Mouse (Mus musculus): Measurements from ENCODE around the gene Mrps15. TPM values are rescaled to one million over a fixed set of nuclear protein-coding genes. Genes with fewer than 3 reads are reported as not detected.

Mrps15 gene
- polyA plus RNA-seq (2015; fragmentation: Nextera tagmentation; extraction: Ambion mirVana) = 128 and 137 TPM in 2 replicates

DNA sequence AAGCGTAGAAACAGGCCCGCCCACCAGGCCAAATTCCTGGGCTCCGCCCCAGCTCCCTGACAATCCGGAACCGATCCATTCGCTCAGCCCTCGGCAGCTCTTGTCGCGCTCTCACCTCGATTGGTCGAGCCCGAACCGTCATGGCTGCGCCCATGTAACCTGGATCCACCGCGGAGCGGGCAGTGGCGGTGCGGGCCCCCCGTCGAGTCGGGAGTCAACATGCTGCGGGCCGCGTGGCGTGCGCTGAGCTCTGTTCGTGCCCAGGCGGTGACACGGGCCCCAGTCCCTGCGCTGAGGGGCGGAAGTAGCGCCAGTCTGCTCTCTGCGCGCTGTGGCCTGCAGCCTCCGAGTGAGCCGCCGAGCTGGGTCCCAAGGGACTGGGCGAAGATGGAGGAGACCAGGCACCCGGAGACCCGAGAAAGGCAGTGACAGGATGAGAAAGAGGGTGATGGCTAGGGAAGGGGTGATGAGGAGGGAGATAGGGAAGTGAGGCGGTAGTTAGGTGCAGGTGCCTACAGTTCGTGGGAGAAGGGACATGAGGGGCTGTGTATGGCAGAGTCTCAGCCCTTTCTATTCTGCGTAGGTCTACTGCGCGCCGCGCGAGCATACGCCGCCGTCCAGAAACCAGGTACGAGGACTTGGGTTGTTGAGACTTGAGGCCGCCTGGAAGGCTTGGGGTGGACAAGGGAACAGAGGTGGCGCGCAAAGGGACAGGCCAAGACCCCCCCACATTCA, at the start of gene Mrps15:
TSS of gene Mrps15 (plus strand) at position 75 of the 735 bp plus-strand sequence.
- Histone ChIP-seq H3K9ac (peak within 1 kb of the TSS; percentile 82), H3K4me2 (replicated peaks) (peak within 1 kb of the TSS; percentile 89), H3K27me3 (no peaks in the 10 kb centered on the region), H3K9me3 (replicated peaks) (no peaks in the 10 kb centered on the region), H3K27ac (replicated peaks) (peak within 1 kb of the TSS; percentile 83), H3K4me1 (peaks cover 13% of the 10 kb centered on the region), H3K4me3 (replicated peaks) (peak within 1 kb of the TSS; percentile 96), H3K36me3 (peaks cover 29% of the 10 kb centered on the region)
- peak; percentile 92 for ATAC-seq (ENCODE audit: insufficient number of reproducible peaks, low FRiP score, low TSS enrichment, low read depth)
- WGBS = under 1% methylated on average over 56 of the region's 56 CpGs

DNA sequence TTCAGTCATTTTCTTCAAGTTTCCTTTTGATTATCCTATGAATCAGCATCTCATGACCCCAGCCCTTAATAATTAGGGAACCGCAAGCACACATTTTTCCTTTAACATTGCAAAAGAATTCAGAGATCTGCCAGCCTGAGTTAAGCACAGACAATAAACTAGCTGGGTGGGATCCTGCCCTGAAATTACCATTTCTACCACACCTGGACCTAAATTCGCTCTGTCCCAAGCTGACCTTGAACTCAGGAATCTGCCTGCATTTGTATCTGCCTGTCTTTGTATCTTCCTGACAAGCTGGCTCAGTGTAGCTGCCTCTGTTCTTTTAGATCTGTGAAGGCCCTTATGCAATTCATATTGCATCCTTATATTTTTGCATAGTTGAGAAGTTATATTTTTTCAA, 48.9 kb upstream of the Mrps15 start:
- WGBS = 82% methylated on average over 2 of the region's 2 CpGs
- Histone ChIP-seq H3K9ac (no peak overlapping the region), H3K4me3 (replicated peaks) (no peak overlapping the region), H3K4me2 (replicated peaks) (no peak overlapping the region), H3K36me3 (no peaks in the 10 kb centered on the region), H3K9me3 (replicated peaks) (no peaks in the 10 kb centered on the region), H3K27me3 (no peaks in the 10 kb centered on the region), H3K4me1 (no peaks in the 10 kb centered on the region), H3K27ac (replicated peaks) (no peak overlapping the region)
- no peak for ATAC-seq (ENCODE audit: insufficient number of reproducible peaks, low FRiP score, low TSS enrichment, low read depth)

DNA sequence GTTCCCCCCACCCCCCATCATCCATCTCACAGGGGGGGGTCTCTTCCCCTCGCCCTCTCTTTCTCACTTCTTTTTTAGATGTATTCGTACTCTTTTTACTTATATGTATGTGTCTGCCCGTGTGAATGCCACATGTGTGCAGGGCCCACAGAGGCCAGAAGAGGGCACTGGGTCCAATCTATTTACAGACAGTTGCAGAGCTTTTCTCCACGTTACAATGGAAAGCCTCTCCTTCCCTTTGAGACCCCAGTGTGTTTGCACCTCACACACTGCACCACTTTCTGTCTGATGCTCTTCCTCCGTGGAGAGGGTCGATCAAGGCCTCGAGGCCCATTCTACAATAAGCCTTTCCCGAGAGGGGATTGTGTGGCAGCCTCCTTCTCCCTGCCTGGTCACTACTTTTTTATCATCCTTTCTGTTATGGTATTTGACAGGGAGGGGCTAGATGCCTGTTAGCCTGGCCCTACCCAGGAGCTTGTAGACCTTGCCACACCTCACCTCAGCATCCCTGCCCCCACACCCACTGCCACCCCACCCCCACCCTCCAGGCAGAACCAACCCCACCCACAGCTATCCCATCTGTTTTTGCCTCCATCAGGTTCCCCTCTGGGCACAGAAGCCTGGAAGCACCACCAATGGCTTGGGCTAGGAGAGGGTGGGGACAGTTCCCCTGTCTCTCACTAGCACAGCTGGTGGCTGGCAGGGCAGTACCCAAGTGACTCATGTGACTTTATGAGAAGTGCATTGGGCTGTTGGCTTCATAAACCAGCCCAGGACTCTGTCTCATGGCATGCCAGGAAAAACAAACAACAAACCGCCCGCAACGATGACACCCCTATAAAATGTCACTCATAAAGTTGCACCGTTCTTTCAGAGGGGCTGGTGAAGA, 45.2 kb upstream of the Mrps15 start:
- Histone ChIP-seq H3K27me3 (no peaks in the 10 kb centered on the region), H3K9me3 (replicated peaks) (no peaks in the 10 kb centered on the region), H3K4me2 (replicated peaks) (no peak overlapping the region), H3K4me3 (replicated peaks) (no peak overlapping the region), H3K9ac (no peak overlapping the region), H3K36me3 (no peaks in the 10 kb centered on the region), H3K4me1 (no peaks in the 10 kb centered on the region), H3K27ac (replicated peaks) (no peak overlapping the region)
- WGBS = 85% methylated on average over 12 of the region's 12 CpGs
- ATAC-seq (ENCODE audit: insufficient number of reproducible peaks, low FRiP score, low TSS enrichment, low read depth) = no peak

DNA sequence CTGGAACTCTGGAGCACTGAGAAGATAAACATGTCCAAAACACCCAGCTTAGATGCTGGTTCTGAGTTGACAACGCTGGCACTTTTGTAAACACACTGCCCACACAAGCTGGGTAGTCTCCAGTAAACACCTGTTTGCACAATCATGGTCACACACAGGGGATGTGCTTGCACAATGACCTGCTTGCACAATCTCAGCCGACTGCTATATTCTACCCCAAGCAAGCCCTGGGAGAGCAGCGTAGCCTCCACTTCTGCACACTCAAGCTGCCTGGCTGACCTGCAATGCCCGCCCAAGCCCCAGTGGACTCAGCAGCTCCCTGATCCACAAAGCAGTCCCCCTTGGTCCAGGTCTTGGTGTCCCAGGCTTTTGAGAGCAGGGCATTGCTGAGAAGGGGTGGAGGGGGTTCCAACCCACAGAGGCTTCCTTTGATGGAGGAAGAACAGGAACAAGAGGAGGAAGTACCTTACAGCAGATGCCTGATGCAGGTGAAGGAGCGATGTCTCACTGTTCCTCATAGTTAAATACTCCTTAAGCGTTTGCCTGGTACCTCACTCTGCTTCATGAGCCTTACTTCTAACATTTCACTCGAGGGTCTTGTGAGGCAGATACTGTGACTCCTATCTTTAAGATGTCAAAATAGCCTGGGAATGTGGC, 28.9 kb upstream of the Mrps15 start:
- Histone ChIP-seq H3K36me3 (no peaks in the 10 kb centered on the region), H3K4me1 (no peaks in the 10 kb centered on the region), H3K27ac (replicated peaks) (no peak overlapping the region), H3K4me3 (replicated peaks) (no peak overlapping the region), H3K9me3 (replicated peaks) (no peaks in the 10 kb centered on the region), H3K4me2 (replicated peaks) (no peak overlapping the region), H3K9ac (no peak overlapping the region), H3K27me3 (no peaks in the 10 kb centered on the region)
- ATAC-seq (ENCODE audit: insufficient number of reproducible peaks, low FRiP score, low TSS enrichment, low read depth) = no peak
- 74% methylated on average over 7 of the region's 7 CpGs for WGBS

DNA sequence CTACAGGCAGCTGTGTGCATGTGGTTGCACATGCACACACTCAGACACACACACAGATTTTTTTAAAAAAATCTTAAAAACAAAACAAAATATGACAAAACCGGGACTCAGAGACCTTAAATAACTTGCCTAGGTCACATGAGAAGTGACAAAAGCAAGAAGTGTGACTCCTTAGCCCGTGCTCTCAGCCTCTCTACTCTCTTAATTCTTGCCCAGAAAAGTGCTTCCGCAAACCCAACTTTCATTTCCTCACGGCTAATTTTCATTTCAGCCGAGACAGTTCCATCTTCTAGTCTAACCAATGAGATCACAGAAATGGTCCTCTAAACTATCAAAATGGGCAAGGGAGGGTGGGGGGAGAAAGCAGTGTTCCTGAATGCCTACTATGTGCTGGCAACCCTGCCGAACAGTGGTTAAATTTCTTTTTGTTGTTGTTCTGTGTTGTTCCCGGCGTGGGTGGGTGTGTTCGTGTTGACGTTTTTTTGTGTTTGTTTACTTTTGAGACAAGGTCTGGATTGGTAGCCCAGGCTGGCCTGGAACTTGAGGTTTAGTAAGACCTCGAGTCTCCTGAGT, 27.7 kb upstream of the Mrps15 start:
- H3K9ac ChIP-seq = no peak overlapping the region
- H3K4me1 ChIP-seq = no peaks in the 10 kb centered on the region
- H3K4me2 ChIP-seq (replicated peaks) = no peak overlapping the region
- 71% methylated on average over 11 of the region's 11 CpGs for WGBS
- ATAC-seq (ENCODE audit: insufficient number of reproducible peaks, low FRiP score, low TSS enrichment, low read depth) = no peak
- H3K27me3 ChIP-seq = no peaks in the 10 kb centered on the region
- H3K27ac ChIP-seq (replicated peaks) = no peak overlapping the region
- H3K36me3 ChIP-seq = no peaks in the 10 kb centered on the region
- no peak overlapping the region for H3K4me3 ChIP-seq (replicated peaks)
- H3K9me3 ChIP-seq (replicated peaks) = no peaks in the 10 kb centered on the region

DNA sequence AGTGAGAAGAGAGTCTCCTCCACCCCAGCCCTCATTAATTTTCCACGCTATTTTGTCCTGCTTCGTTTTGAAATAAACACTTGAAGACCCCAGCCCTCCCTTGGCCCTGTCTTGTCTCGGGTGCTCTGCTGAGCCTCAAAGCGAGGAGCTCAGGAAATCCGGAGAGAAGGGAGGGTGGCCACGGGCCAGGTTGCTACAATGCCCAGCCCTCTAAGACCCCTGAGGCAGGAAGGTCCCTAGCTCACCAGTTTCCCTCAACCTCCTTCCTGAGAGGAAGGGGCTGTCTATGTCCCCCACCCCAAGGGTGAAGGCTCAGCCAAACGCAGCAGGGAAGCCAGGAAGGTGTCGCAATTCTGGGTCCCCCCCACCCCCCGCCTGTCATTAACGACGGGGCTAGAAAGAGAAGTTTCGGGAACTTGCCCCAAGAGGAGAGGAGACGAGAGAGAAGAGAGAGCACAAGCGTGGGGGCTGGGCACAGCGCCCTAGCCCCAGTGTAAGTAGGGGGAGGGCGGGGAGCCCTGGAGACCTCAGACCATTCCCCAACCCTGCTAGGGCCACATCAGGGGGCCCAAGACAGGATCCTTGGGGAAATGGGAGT, 22.3 kb upstream of the Mrps15 start, which contains the start of gene Csf3r:
TSS of gene Csf3r (plus strand) at position 248 of the 598 bp plus-strand sequence.
- Histone ChIP-seq H3K4me3 (replicated peaks) (no peak within 1 kb of the TSS), H3K4me2 (replicated peaks) (no peak within 1 kb of the TSS), H3K36me3 (no peaks in the 10 kb centered on the region), H3K27ac (replicated peaks) (no peak within 1 kb of the TSS), H3K9me3 (replicated peaks) (no peaks in the 10 kb centered on the region), H3K27me3 (no peaks in the 10 kb centered on the region), H3K4me1 (no peaks in the 10 kb centered on the region), H3K9ac (no peak within 1 kb of the TSS)
- WGBS = 41% methylated on average over 16 of the region's 16 CpGs
- ATAC-seq (ENCODE audit: insufficient number of reproducible peaks, low FRiP score, low TSS enrichment, low read depth) = no peak

DNA sequence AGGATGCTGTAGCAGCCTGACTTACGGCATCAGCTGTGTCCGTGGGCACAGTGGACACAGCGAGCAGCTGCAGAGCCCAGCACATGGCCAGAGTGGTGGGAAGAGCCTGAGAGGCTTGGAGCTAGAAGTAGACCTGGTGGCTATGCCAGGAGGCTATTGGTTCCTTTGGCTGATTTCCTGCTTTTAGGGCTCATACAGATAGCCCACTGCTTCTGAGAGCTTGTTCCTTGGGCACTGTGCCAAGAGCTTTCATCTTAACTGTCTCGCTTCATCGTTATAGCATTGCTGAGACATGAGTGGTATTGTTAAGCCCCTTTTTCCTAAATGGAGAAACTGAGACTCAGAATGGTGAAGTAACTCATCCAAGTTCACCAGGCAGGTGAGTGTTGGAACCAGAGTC, 20.9 kb upstream of the Mrps15 start:
- ATAC-seq (ENCODE audit: insufficient number of reproducible peaks, low FRiP score, low TSS enrichment, low read depth) = no peak
- Histone ChIP-seq H3K36me3 (no peaks in the 10 kb centered on the region), H3K4me1 (no peaks in the 10 kb centered on the region), H3K4me3 (replicated peaks) (no peak overlapping the region), H3K9ac (no peak overlapping the region), H3K4me2 (replicated peaks) (no peak overlapping the region), H3K27ac (replicated peaks) (no peak overlapping the region), H3K9me3 (replicated peaks) (no peaks in the 10 kb centered on the region), H3K27me3 (no peaks in the 10 kb centered on the region; the same call in 1 of the 2 replicates)
- WGBS = 74% methylated on average over 5 of the region's 5 CpGs

DNA sequence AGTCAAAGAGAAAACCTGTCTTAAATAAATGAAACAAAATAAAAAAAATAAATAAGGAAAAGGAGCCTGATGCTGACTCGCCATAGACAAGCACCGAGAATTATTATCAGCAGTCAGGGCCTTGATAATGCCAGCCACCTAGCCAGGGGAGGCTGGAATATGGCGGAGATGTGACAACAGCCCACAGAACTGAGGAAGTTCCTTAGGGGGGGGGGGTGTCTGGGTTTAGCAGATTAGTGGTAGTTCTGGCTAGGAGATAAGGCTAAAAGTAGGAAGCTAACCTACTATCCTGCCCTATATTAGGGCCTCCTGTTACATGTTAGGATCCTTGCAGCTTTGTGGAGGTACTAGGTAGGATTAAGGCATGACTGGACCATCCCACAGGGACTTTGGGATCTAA, 18.7 kb upstream of the Mrps15 start:
- H3K27ac ChIP-seq (replicated peaks) = no peak overlapping the region
- no peak for ATAC-seq (ENCODE audit: insufficient number of reproducible peaks, low FRiP score, low TSS enrichment, low read depth)
- H3K27me3 ChIP-seq = no peaks in the 10 kb centered on the region; the same call in 1 of the 2 replicates
- no peaks in the 10 kb centered on the region for H3K36me3 ChIP-seq
- H3K4me2 ChIP-seq (replicated peaks) = no peak overlapping the region
- no peak overlapping the region for H3K9ac ChIP-seq
- H3K4me3 ChIP-seq (replicated peaks) = no peak overlapping the region
- H3K9me3 ChIP-seq (replicated peaks) = no peaks in the 10 kb centered on the region
- 93% methylated on average over 3 of the region's 3 CpGs for WGBS
- H3K4me1 ChIP-seq = no peaks in the 10 kb centered on the region

DNA sequence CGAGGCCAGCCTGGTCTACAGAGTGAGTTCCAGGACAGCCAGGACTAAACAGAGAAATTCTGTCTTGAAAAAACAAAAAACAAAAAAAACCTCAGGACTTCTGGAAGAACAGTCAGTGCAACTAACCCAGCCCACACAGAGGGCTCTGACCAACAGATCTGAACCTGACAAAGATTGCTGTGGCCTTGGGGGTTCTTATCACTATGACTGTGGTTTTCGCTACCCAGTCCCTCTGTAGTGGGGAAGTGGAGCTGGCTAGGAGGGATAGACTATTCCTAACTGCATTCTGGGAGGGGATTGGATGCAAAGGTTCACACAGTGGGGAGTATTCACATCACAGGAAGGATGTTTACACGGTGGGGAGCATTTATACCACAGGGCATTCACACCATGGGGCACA, 17.7 kb upstream of the Mrps15 start:
- H3K4me3 ChIP-seq (replicated peaks) = no peak overlapping the region
- no peaks in the 10 kb centered on the region for H3K9me3 ChIP-seq (replicated peaks)
- no peaks in the 10 kb centered on the region; the same call in 1 of the 2 replicates for H3K27me3 ChIP-seq
- no peak for ATAC-seq (ENCODE audit: insufficient number of reproducible peaks, low FRiP score, low TSS enrichment, low read depth)
- no peak overlapping the region for H3K9ac ChIP-seq
- no peak overlapping the region for H3K4me2 ChIP-seq (replicated peaks)
- no peak overlapping the region for H3K27ac ChIP-seq (replicated peaks)
- H3K36me3 ChIP-seq = no peaks in the 10 kb centered on the region
- no peaks in the 10 kb centered on the region for H3K4me1 ChIP-seq
- 67% methylated on average over 3 of the region's 3 CpGs for WGBS

DNA sequence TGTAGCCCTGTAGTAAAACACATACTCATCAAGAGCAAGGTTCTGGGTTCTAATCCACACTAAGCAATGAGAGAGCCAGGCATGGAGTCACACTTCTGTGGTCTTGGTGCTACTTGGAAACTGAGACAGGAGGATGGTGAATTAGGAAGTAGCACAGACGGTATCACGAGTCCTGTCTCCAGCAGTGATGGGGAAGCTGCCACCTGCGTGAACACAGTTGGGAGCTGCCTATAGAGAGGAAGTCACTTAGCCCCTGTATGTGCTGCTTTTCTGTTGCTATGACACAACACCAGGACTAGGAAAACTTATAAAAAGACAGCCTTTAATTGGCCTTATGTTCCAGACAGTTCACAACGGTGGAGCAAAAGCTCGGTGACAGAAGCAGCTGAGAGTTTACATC, 16.0 kb upstream of the Mrps15 start:
- 68% methylated on average over 5 of the region's 5 CpGs for WGBS
- no peaks in the 10 kb centered on the region; the same call in 1 of the 2 replicates for H3K27me3 ChIP-seq
- H3K36me3 ChIP-seq = no peaks in the 10 kb centered on the region
- H3K27ac ChIP-seq (replicated peaks) = no peak overlapping the region
- no peak overlapping the region for H3K4me3 ChIP-seq (replicated peaks)
- no peak for ATAC-seq (ENCODE audit: insufficient number of reproducible peaks, low FRiP score, low TSS enrichment, low read depth)
- no peak overlapping the region for H3K4me2 ChIP-seq (replicated peaks)
- no peaks in the 10 kb centered on the region for H3K4me1 ChIP-seq
- H3K9me3 ChIP-seq (replicated peaks) = no peaks in the 10 kb centered on the region
- H3K9ac ChIP-seq = no peak overlapping the region
